Mouse (Mus musculus): Measurements from ENCODE around the gene Cntnap5c. TPM values are rescaled to one million over a fixed set of nuclear protein-coding genes. Genes with fewer than 3 reads are reported as not detected.
A peak's percentile ranks its signal among the peaks of the same experiment; 100 is the strongest.

The Cntnap5c gene
- polyA plus RNA-seq, 1 experiment = 2.2 TPM

GRCm38 (mm10) chr17:58041178-58041577 lies 271.8 kb downstream of the Cntnap5c start:
- TF ChIP-seq POLR2A (IDR thresholded peaks at IDR 0.05; ENCODE audit: borderline replicate concordance, insufficient read depth, low read length) (no peak), CTCF (IDR thresholded peaks at IDR 0.05; ENCODE audit: borderline replicate concordance, insufficient read depth, low read depth, low read length) (no peak)
- Histone ChIP-seq H3K27me3 (ENCODE audit: control insufficient read depth, insufficient read depth, low read length) (no peaks in the 10 kb centered on the region), H3K4me1 (ENCODE audit: control insufficient read depth, insufficient read depth, low read length) (no peaks in the 10 kb centered on the region), H3K4me3 (replicated peaks; ENCODE audit: insufficient read depth, low read depth, low read length) (no peak overlapping the region), H3K27ac (ENCODE audit: insufficient read depth, low read length) (no peak overlapping the region)
- DNase-seq = no peak
- 81% methylated on average over 2 of the region's 2 CpGs for WGBS

- Histone ChIP-seq H3K4me3 (replicated peaks; ENCODE audit: insufficient read depth, low read depth, low read length) (no peak overlapping the region), H3K4me1 (ENCODE audit: control insufficient read depth, insufficient read depth, low read length) (no peaks in the 10 kb centered on the region), H3K27ac (ENCODE audit: insufficient read depth, low read length) (no peak overlapping the region), H3K27me3 (ENCODE audit: control insufficient read depth, insufficient read depth, low read length) (no peaks in the 10 kb centered on the region)
- TF ChIP-seq CTCF (IDR thresholded peaks at IDR 0.05; ENCODE audit: borderline replicate concordance, insufficient read depth, low read depth, low read length) (no peak), POLR2A (IDR thresholded peaks at IDR 0.05; ENCODE audit: borderline replicate concordance, insufficient read depth, low read length) (no peak)
- DNase-seq = no peak
Measured at GRCm38 (mm10) chr17:58045149-58045548, 275.8 kb downstream of the Cntnap5c start.

GRCm38 (mm10) chr17:58069912-58070311 lies 300.5 kb downstream of the Cntnap5c start:
- no peak overlapping the region for H3K27ac ChIP-seq (ENCODE audit: insufficient read depth, low read length)
- no peaks in the 10 kb centered on the region for H3K4me1 ChIP-seq (ENCODE audit: control insufficient read depth, insufficient read depth, low read length)
- no peak overlapping the region for H3K4me3 ChIP-seq (replicated peaks; ENCODE audit: insufficient read depth, low read depth, low read length)
- no peak for DNase-seq
- TF ChIP-seq POLR2A (IDR thresholded peaks at IDR 0.05; ENCODE audit: borderline replicate concordance, insufficient read depth, low read length) (no peak), CTCF (IDR thresholded peaks at IDR 0.05; ENCODE audit: borderline replicate concordance, insufficient read depth, low read depth, low read length) (no peak)
- H3K27me3 ChIP-seq (ENCODE audit: control insufficient read depth, insufficient read depth, low read length) = no peaks in the 10 kb centered on the region
- 19% methylated on average over 7 of the region's 7 CpGs for WGBS

- Histone ChIP-seq H3K4me1 (ENCODE audit: control insufficient read depth, insufficient read depth, low read length) (no peaks in the 10 kb centered on the region), H3K4me3 (replicated peaks; ENCODE audit: insufficient read depth, low read depth, low read length) (no peak overlapping the region), H3K27me3 (ENCODE audit: control insufficient read depth, insufficient read depth, low read length) (no peaks in the 10 kb centered on the region), H3K27ac (ENCODE audit: insufficient read depth, low read length) (no peak overlapping the region)
- TF ChIP-seq POLR2A (IDR thresholded peaks at IDR 0.05; ENCODE audit: borderline replicate concordance, insufficient read depth, low read length) = no peak
- TF ChIP-seq CTCF (IDR thresholded peaks at IDR 0.05; ENCODE audit: borderline replicate concordance, insufficient read depth, low read depth, low read length) = no peak
- peak in 1 of 2 experiments; percentile 4 for DNase-seq
- WGBS = 90% methylated on average over 1 of the region's 1 CpGs
Measured at GRCm38 (mm10) chr17:58082676-58083075, 313.3 kb downstream of the Cntnap5c start.

- DNase-seq = no peak
- no peak overlapping the region for H3K27ac ChIP-seq (ENCODE audit: insufficient read depth, low read length)
- no peaks in the 10 kb centered on the region for H3K27me3 ChIP-seq (ENCODE audit: control insufficient read depth, insufficient read depth, low read length)
- TF ChIP-seq POLR2A (IDR thresholded peaks at IDR 0.05; ENCODE audit: borderline replicate concordance, insufficient read depth, low read length) (no peak), CTCF (IDR thresholded peaks at IDR 0.05; ENCODE audit: borderline replicate concordance, insufficient read depth, low read depth, low read length) (no peak)
- no peak overlapping the region for H3K4me3 ChIP-seq (replicated peaks; ENCODE audit: insufficient read depth, low read depth, low read length)
- no peaks in the 10 kb centered on the region for H3K4me1 ChIP-seq (ENCODE audit: control insufficient read depth, insufficient read depth, low read length)
- 54% methylated on average over 2 of the region's 2 CpGs for WGBS
Measured at GRCm38 (mm10) chr17:58104505-58104904, 335.1 kb downstream of the Cntnap5c start.

- Histone ChIP-seq H3K27me3 (ENCODE audit: control insufficient read depth, insufficient read depth, low read length) (no peaks in the 10 kb centered on the region), H3K4me1 (ENCODE audit: control insufficient read depth, insufficient read depth, low read length) (no peaks in the 10 kb centered on the region), H3K27ac (ENCODE audit: insufficient read depth, low read length) (no peak overlapping the region), H3K4me3 (replicated peaks; ENCODE audit: insufficient read depth, low read depth, low read length) (no peak overlapping the region)
- DNase-seq = no peak
- TF ChIP-seq CTCF (IDR thresholded peaks at IDR 0.05; ENCODE audit: borderline replicate concordance, insufficient read depth, low read depth, low read length) (no peak), POLR2A (IDR thresholded peaks at IDR 0.05; ENCODE audit: borderline replicate concordance, insufficient read depth, low read length) (no peak)
- WGBS = 95% methylated on average over 3 of the region's 3 CpGs
Measured at GRCm38 (mm10) chr17:58107901-58108300, 338.5 kb downstream of the Cntnap5c start.

GRCm38 (mm10) chr17:58108335-58108734 lies 339.0 kb downstream of the Cntnap5c start:
- H3K27me3 ChIP-seq (ENCODE audit: control insufficient read depth, insufficient read depth, low read length) = no peaks in the 10 kb centered on the region
- WGBS = 77% methylated on average over 1 of the region's 1 CpGs
- H3K4me1 ChIP-seq (ENCODE audit: control insufficient read depth, insufficient read depth, low read length) = no peaks in the 10 kb centered on the region
- H3K4me3 ChIP-seq (replicated peaks; ENCODE audit: insufficient read depth, low read depth, low read length) = no peak overlapping the region
- H3K27ac ChIP-seq (ENCODE audit: insufficient read depth, low read length) = no peak overlapping the region
- no peak for DNase-seq
- no peak for TF ChIP-seq CTCF (IDR thresholded peaks at IDR 0.05; ENCODE audit: borderline replicate concordance, insufficient read depth, low read depth, low read length)
- TF ChIP-seq POLR2A (IDR thresholded peaks at IDR 0.05; ENCODE audit: borderline replicate concordance, insufficient read depth, low read length) = no peak

GRCm38 (mm10) chr17:58187171-58187570 lies 417.8 kb downstream of the Cntnap5c start:
- H3K4me3 ChIP-seq (replicated peaks; ENCODE audit: insufficient read depth, low read depth, low read length) = no peak overlapping the region
- no peaks in the 10 kb centered on the region for H3K27me3 ChIP-seq (ENCODE audit: control insufficient read depth, insufficient read depth, low read length)
- no peak for DNase-seq
- TF ChIP-seq CTCF (IDR thresholded peaks at IDR 0.05; ENCODE audit: borderline replicate concordance, insufficient read depth, low read depth, low read length) (no peak), POLR2A (IDR thresholded peaks at IDR 0.05; ENCODE audit: borderline replicate concordance, insufficient read depth, low read length) (no peak)
- no peaks in the 10 kb centered on the region for H3K4me1 ChIP-seq (ENCODE audit: control insufficient read depth, insufficient read depth, low read length)
- WGBS = 85% methylated on average over 1 of the region's 1 CpGs
- no peak overlapping the region for H3K27ac ChIP-seq (ENCODE audit: insufficient read depth, low read length)

Data from cerebellum, adult 2 months (tissue).